Mouse (Mus musculus): Measurements from ENCODE around the gene Gm8127.
"Not testable (repeated sequence)": the region's sequence is repeated elsewhere in the genome, so short reads cannot be mapped to it uniquely, and the experiment has no call there.

The Gm8127 gene

DNA sequence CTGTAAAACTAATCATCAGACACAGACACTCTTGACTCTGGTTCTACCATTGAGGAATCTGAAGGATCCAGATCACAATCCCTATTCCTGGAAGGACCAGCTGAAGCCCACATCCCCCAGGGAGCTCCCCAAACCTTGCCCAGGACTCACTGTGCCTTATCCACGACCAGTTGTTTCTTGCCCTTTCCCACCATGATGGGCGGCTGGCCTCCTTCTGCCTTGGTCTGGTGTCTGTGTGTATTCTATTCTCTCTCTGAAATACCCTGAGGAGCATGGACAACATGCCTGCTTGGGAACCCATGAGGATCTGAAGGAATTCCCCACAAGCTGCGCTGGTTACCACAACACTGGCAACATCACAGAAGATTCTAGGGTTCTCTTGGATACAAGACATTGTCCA lies at the start of gene Gm8127:
Gm8127 (minus strand) TSS at position 330 of the 400 bp plus-strand sequence.
- not testable (repeated sequence) for DNase-seq (ENCODE audit: low spot score)

DNA sequence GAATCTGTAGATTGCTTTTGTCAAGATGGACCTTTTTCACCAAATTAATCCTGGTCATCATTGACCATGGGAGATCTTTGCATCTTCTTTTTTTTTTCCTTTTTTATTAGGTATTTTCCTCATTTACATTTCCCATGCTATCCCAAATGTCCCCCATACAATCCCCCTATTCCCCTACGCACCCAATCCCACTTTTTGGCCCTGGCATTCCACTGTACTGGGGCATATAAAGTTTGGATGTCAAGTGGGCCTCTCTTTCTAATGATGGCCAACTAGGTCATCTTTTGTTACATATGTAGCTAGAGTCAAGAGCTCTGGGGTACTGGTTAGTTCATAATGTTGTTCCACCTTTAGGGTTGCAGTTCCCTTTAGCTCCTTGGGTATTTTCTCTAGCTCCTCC lies 44.0 kb upstream of the Gm8127 start:
- not testable (repeated sequence) for DNase-seq (ENCODE audit: low spot score)

DNA sequence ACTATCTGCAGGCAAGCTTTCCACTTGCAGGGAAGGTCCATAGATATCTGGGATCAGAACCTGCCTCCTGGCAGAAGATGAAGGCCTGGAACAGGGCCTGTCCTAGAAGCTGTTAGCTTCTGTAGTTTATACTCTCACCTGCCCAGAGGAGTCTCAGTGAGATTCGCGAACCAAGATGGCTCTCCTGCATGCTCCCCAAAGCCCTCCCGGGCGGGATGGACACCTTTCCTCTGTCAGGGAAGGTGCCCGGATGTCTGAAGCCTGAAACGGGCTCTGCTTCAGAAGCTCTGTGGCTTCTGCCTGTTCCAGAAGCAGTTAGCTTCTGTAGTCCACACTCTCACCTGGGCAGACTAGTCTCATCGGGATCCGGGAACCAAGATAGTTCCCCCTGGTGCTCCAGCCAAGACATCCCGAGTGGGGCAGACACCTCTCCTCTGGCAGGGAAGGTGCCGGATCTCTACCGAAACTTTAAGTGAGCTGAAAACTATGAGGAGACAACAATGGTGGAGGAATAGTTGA lies 37.8 kb upstream of the Gm8127 start:
- not testable (repeated sequence) for DNase-seq (ENCODE audit: low spot score)

DNA sequence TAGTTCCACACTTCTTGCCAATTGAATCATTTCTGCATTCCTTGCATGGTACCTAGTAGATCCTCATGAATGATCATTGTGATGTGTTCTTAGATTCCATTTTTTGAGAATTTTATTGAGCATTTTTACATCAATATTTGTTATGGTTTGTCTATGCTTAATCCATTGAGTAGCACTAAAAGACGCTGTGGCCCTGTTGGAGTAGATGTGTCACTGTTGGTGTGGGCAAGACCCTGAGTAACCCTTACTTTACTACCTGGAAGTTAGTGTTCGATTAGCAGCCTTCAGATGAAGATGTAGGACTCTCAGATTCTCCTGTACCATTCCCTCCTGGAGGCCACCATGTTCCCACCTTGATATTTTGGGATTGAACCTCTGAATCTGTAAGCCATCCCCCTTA lies 35.0 kb upstream of the Gm8127 start:
- DNase-seq (ENCODE audit: low spot score), result not testable (repeated sequence)

DNA sequence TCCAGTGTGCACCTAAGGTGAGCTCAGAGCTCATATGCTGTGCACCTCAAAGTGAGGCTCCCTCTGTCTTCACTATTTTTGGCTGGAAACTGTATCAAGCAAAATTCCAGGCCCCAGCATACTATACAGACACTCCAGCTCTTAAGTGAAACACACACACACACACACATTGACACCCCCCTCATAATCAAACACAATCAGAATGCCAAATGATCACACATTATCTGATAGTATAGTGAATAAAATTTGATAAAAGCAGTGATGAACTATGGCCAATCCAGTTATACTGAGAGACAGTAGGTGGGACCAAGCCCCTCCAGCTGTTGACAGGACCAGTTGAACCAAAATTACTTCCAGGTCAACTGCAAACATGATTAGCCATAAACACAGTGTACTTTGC lies 25.9 kb upstream of the Gm8127 start:
- DNase-seq (ENCODE audit: low spot score), result not testable (repeated sequence)

DNA sequence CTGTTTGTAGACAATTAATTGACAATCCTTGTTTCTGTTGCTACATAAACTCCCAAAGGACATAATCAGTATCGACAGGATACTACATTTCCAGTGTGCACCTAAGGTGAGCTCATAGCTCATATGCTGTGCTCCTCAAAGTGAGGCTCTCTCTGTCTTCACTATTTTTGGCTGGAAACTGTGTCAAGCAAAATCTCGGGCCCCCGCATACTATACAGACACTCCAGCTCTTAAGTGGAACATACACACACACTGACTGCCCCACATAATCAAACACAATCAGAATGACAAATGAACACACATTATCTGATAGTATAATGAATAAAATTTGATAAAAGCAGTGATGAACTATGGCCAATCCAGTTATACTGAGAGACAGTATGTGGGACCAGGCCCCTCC lies 15.0 kb downstream of the Gm8127 start:
- not testable (repeated sequence) for DNase-seq (ENCODE audit: low spot score)

DNA sequence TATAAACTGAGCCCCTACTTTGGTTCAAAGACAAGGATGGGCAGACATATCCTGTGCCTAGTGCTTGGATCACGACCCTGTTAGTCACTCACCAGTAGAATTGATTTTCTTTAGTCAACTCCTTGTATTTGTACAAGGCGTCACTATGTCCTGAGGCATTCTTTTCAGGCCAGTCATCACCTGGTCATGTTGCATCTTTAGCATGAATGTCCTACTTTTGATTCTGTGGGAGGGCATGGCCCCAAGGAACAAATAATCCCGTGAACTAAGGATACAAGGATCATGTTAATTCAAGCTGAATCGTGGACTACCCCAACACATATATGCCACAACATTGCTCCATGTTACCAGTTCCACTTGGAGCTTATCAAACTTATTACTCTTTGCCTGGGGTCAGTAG lies 15.5 kb downstream of the Gm8127 start:
- DNase-seq (ENCODE audit: low spot score), result not testable (repeated sequence)

DNA sequence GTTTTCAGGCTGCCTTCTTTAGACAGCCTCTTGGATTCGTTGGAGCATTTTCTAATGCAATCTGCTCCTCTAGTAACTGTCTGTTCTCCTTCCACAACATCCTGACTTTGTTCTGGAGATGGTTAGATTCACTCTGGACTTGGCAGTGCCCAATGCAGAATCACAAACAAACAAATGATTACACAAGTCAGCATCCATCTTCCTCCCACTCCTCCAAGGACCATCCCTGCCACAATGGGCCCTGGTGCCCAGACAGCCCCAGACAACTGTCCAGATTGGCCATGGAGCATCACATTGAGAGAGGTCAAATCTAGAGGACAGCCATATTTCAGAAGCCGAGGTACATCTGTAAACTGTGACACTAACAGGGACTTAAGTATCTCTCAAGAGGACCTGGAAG lies 16.2 kb downstream of the Gm8127 start:
- DNase-seq (ENCODE audit: low spot score), result not testable (repeated sequence)

DNA sequence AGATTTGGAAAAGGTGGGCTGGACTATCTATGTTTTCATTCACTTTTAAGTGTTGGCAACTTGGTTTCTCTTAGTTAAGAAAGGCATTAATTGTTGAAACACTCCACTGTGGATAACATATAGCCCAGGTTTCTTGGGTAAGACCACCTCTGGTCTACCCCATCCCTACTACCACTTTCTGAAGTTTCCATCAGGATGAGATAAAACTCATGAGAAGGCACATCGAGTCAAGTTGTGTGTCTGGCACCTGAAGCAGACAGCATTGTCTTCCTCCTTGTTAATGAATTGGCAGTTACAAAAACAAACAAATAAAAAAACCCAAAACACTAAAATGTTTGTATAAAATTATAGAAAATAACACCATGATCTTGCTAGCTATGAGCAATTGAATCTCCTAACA lies 17.9 kb downstream of the Gm8127 start:
- DNase-seq (ENCODE audit: low spot score), result not testable (repeated sequence)

DNA sequence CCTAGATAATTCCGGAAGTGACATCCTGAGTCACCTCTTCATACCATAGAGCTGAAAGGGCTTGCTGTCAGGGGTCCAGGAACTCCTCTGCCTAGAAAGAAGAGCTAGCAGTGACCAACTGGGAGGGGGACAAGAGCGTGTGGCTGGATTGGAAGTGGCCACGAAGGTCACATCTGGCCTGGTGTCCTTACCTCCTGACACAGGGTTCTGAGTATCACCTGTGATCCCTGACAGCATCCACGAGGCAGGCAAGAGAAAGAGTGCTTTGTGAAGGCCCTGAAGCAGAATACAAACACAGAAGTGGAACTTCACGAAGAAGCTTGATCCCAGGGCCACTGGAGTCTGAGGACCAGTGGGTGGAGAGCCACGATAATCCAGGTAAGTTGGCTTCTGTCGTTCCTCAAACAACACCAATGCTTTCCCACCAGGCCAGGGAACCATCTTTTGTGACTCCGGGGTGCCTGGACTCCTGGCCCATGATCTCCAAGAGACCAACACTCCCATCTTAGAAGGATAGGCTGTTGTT lies 18.6 kb downstream of the Gm8127 start, which contains the start of gene Gm9732:
Gm9732 (plus strand) TSS at position 51 of the 526 bp plus-strand sequence.
- not testable (repeated sequence) for DNase-seq (ENCODE audit: low spot score)

DNA sequence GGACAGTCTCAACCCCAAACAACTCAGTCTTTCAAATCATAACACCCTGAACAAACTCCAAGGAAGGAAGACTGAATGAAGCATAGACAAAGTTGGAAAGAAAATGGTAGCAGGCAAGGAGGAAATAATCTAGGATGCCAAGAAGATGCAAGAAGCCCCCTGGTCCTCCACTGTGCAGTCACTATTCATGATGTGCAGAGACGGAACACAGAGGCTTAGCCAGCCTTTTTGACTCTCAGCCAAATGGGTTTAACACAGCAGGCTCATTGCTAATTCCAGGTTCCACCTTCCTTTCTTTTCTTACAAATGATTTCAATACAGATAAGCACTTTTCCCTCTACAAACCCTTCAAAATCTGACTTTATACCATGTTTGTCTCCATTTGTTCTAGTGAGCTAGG lies 20.5 kb downstream of the Gm8127 start:
- not testable (repeated sequence) for DNase-seq (ENCODE audit: low spot score)

DNA sequence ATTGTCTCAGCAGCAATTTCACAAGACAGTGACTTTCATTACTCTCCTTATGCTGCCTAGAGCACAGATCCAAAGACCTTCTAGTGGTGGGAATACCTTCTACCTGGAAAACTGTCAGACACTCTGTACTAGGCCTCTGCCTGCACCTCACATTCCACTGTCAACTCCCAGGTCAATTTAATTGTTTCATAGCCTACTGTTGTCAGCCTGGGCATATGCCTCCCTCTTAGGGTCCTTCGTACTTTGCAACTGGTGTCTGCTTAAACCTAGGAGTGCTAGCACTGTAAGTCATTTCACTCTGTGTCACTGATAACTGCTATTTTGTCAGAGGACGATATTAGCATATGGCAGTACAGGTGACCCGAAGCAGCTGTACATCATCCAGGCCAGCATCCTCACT lies 24.4 kb downstream of the Gm8127 start:
- DNase-seq (ENCODE audit: low spot score), result not testable (repeated sequence)

DNA sequence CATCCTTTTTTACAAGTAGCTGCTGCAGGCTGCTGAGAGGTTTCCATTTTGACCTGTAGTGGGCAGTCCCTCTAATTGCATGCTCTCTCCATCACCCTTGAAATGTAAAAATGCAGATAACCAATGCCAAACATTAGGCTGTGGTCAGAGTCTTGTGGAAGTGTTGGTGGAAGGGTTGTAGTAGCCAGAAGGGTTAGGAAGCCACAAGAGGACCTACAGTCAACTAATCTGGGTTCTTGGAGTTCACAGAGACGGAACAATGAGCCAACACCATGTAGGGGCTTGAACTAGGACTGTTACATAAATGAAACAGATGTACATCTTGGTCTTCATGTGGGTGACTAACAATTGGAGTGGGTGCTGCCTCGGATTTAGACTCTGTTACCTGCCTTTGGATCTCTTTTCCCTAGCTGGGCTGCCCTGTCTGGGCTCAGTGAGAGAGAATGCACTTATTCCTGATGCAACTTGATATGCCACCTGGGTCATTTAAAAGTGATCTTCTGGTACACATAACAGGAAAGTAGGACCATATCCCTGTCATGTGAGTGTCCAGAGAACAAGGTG lies 25.0 kb downstream of the Gm8127 start:
- not testable (repeated sequence) for DNase-seq (ENCODE audit: low spot score)

DNA sequence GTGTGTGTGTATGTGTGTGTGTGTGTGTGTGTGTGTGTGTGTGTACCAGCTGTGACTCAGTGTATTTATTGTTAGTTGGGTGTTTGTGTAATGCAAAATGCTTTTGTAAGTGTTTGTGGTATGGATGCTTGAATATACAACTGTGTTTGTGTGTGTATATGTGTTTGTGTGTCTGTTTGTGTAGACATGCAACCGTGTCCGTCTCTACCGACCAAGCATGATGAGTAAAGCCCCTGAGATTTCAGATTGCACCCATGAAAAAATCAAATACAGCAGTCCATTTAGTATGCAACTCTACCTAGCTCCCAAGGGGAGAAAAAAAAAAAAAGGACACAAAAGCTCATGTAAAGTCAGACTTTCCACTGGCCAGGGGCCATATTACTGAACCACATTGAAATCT lies 30.2 kb downstream of the Gm8127 start:
- not testable (repeated sequence) for DNase-seq (ENCODE audit: low spot score)

DNA sequence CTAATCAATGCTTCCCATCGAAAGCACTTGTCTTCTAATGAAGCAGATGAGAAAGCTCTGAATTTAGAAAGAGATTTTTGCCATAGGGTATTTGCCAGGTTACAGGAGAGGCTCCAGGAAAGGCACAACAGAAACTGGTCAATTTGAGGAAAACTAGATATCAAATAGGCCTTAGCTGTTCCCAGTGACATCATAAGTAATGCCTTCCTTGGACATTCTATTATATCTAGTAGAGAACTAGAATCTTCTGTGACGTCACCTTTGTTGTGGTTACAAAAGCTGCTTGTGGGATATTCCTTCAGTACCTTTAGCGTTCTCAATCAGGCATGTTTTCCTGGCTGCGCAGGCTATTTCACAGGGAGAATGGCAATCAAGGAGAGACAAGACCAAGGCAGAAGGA lies 35.3 kb downstream of the Gm8127 start, which contains the start of gene Gm8126:
Gm8126 (plus strand) TSS at position 301 of the 400 bp plus-strand sequence.
- not testable (repeated sequence) for DNase-seq (ENCODE audit: low spot score)

DNA sequence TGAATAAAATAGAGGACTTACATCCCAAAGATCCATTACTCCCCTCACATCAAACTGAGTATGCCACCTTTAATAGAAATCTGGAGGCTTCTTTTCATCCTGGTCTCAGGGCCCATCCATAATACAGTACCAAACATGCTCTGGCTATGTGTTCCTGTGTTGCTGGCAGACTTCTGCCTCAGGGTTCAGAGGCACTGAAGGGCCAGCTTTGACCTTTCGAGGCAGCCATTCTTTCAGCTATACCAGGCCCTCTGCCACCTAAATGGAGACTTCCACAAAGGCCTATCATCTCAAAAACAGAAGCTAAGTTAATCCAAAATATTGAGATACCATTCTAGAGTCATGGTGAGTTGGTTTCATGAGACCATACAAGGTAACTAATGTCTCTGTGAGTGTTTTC lies 37.1 kb downstream of the Gm8127 start:
- not testable (repeated sequence) for DNase-seq (ENCODE audit: low spot score)

DNA sequence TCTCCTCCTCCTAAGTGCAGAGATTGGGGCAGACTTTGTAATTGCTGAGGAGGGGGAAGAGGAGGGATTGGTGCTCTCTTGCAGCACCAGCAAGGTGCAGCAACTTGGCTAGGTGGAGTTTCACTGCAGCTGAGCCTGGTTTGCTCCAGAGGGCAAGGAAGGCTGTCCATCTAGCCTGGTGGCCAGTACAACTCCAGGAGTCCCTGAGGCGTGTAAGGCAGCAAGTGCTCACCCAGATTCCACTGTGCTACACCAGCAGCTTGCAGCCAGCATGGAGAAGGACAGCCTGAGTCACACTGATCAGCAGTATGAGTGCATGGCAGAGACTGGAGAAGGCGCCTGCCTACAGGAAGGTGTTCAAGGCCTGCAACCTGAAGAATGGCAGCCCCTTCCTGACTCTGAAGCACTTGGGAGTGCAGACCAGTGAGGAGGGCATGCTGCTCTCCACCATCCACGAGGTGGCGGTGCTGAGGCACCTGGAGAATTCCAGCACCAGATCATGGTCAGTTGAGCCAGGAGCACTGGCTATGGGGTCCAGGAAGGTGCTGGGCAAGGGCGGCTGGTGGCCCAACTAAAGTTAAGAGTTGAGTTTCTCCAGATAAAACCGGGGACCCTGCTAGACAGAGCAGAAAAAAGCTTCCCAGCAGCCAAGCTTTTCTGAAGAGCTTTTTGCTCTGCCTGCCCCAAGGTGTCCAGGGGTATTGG lies 42.9 kb downstream of the Gm8127 start:
- DNase-seq (ENCODE audit: low spot score), result not testable (repeated sequence)

DNA sequence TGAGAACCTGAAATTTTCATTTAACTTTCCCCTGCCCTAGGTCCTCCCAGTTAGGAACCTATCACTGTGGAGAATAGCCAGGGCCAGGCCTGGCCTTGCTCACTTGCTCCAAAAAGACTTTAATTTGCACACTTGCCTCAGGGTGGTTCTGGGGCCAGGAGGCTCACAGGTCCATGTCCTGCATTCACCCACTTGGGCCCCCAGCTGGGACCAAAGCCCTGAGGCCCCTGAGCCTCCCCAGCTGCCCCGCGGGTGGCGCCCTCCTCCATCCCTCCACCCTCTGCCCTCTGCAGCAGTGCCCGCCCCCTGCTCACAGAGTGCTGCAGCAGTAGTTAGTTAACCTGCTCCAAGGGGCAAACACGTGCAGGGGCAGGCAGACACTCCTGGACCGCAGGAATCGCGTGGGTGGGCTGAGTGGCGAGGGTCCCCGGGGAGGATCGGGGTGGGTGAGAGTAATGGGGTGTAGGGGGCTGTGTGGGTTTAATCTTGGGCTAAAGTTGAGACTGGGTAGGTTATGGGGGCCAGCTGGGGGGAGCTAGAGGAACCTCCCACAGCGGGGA lies 43.9 kb downstream of the Gm8127 start:
- not testable (repeated sequence) for DNase-seq (ENCODE audit: low spot score)
